Mouse (Mus musculus): ENCODE measurements around the gene Olfr352.

Gene Olfr352

DNA sequence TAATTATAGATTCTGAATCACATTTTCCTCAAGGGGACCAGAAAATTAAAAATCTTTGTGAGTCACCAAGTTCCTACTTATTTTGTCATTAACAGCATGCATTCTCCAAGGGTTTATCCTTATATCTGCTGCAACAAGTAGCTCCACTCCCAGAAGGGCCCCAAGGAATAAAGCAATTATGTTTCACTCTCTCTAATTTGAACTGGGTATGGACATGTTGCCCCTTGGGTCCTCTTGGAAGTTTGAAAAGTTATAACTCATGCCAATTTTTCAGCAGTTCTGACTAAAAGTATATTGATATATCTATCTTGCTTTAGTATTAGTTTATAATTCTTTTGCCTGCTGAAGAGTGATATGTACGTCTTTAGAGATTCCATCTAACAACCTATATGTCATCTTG is at the start of gene Olfr352:
Olfr352 (plus strand) TSS at position 301 of the 400 bp plus-strand sequence.
- no peak for DNase-seq (ENCODE audit: low read depth, low spot score)

DNA sequence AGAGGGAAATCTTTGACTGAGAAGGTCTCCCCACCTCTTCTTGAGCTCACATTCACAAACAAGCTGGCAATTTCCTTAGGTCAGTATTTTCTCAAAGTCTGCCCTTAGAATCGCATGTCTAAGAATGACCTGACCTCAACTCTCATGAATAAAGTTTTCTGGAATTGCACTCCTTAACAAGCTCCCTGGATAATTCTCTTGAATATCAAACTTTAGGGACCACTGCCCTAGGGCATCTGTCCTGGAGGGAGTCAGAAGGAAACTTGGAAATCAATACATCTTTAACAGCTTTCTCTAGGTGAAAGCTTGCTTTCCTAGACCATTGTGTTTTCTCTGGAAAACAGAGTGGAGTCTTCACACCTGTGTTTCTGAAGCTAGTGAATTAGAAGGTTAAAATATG is 22.2 kb upstream of the Olfr352 start, which contains the start of gene Olfr350:
Olfr350 (plus strand) TSS at position 301 of the 400 bp plus-strand sequence.
- DNase-seq (ENCODE audit: low read depth, low spot score) = no peak

DNA sequence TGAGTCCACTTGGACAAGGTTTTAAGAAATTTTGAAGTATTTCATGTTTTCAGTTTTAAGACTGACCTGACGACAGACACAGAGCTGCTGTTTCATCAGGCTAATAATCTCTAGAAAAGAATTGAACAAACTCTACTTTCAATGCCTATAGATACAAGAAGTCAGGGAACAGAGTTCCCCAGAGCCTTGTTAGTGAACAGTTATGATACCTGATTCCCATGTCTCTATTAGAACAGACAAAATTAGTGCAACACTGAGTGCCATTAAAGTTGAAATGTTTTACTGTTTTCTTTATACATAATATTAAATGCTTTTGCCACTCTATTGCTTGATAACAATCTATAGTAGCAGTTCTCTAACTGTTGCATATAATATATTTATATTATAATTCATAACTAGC is 5.7 kb upstream of the Olfr352 start, which contains the start of gene Olfr351:
Olfr351 (minus strand) TSS at position 101 of the 400 bp plus-strand sequence.
- DNase-seq (ENCODE audit: low read depth, low spot score) = no peak

DNA sequence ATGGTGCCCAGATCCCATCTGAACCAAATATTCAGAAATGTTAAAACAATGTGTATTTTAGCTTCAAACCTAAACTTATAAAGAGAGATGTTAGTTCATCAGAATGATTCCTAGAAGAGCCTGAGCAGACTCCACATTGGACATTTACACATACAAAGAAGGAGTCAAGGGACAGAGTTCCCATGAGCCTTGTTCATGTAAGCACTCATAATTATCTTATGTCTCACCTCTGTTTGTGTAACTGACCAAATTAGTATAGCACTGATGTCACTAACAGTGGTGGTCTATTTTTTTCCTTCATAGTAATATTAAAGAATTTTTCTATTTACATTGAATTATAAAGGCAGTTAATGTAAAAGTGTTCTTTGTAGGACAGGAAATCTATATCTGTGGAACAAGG is 24.6 kb downstream of the Olfr352 start, which contains the start of gene Olfr353:
Olfr353 (minus strand) TSS at position 101 of the 400 bp plus-strand sequence.
- no peak for DNase-seq (ENCODE audit: low read depth, low spot score)

DNA sequence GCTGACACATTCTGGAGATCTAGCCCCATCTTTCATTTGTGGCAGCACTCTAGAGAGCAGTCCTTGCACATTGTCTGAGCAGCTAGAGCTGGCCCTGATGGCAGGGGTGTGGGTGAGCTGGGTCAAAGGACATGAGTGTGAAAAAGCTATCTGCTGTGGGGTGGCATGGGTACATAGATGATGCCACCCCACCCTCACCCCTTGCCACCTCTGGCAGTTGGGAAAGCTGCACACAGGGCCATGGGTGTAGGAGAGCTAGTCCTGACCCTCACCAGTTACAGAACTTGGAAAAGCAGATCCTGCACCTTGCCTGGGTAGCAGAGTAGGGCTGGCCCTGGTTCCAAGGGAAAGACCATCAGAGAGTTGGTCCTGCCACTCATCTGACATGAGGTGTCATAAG is 28.9 kb downstream of the Olfr352 start:
- DNase-seq (ENCODE audit: low read depth, low spot score) = no peak

DNA sequence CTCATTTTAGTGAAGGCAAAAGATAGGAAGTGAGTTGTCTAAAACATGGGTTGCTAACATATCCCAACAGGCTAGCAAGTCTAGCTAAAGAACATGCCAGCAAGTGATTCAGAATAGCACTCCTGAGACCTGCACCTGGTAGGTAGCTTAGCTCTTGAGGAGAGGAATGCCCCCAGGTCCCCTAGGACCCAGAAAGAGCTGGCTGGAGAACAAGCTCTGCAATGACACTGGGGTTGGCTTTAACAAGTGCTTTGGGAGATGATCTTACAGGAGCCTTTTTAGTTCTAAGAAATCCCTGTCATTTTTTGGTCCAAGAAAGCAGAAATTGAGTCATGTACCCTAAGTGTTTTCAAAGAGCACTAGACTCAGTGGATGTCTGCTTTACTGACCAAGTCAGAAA is 37.1 kb downstream of the Olfr352 start, which contains the start of gene Olfr354:
Olfr354 (plus strand) TSS at position 301 of the 400 bp plus-strand sequence.
- DNase-seq (ENCODE audit: low read depth, low spot score) = no peak

All from WW6 (cell line).